Mouse (Mus musculus) CD8-positive naive resting alpha-beta T cell, adult 2 months (primary cell): ENCODE data around the gene Ncoa3.

Source experiments
- DNase-seq, 2 experiments: peaks; one replicate each; pipeline ENCODE4 v3.0.0; 2022; ENCODE audit warnings: low read depth in 2 of 2, low spot score in 2 of 2

The Ncoa3 gene

GRCm38 (mm10) chr2:166097443-166098291, 105.2 kb downstream of the Ncoa3 start:
- no peak for DNase-seq

- DNase-seq, result no peak
These were observed 106.0 kb downstream of the Ncoa3 start for GRCm38 (mm10) chr2:166098292-166098933.

GRCm38 (mm10) chr2:166100309-166101262, 108.2 kb downstream of the Ncoa3 start:
- no peak for DNase-seq

GRCm38 (mm10) chr2:166102893-166103292, 110.5 kb downstream of the Ncoa3 start:
- no peak for DNase-seq

- no peak for DNase-seq
These were observed 113.5 kb downstream of the Ncoa3 start for GRCm38 (mm10) chr2:166105911-166106310.

- no peak for DNase-seq
These were observed 114.2 kb downstream of the Ncoa3 start for GRCm38 (mm10) chr2:166106631-166107030.

- no peak for DNase-seq
These were observed 115.5 kb downstream of the Ncoa3 start for GRCm38 (mm10) chr2:166107911-166108310.

- DNase-seq, result peak; percentile 28 to 50
These were observed 115.9 kb downstream of the Ncoa3 start for GRCm38 (mm10) chr2:166108326-166108725.

GRCm38 (mm10) chr2:166110764-166111163, 118.3 kb downstream of the Ncoa3 start:
- no peak for DNase-seq

- no peak for DNase-seq
These were observed 118.8 kb downstream of the Ncoa3 start for GRCm38 (mm10) chr2:166111238-166111637.

- no peak for DNase-seq
These were observed 119.4 kb downstream of the Ncoa3 start for GRCm38 (mm10) chr2:166111831-166112250.

GRCm38 (mm10) chr2:166112986-166113385, 120.5 kb downstream of the Ncoa3 start:
- no peak for DNase-seq

GRCm38 (mm10) chr2:166115571-166116277, 123.3 kb downstream of the Ncoa3 start:
- DNase-seq, result no peak

- no peak for DNase-seq
These were observed 123.8 kb downstream of the Ncoa3 start for GRCm38 (mm10) chr2:166116278-166116608.

- DNase-seq, result no peak
These were observed 124.3 kb downstream of the Ncoa3 start for GRCm38 (mm10) chr2:166116704-166117103.

- DNase-seq, result no peak
These were observed 127.6 kb downstream of the Ncoa3 start for GRCm38 (mm10) chr2:166119992-166120391.

- no peak for DNase-seq
These were observed 129.4 kb downstream of the Ncoa3 start for GRCm38 (mm10) chr2:166121681-166122355.

- no peak for DNase-seq
These were observed 130.3 kb downstream of the Ncoa3 start for GRCm38 (mm10) chr2:166122781-166123180.
